Mouse (Mus musculus) cerebellum, adult (tissue): ENCODE data around the gene Rpp25l.
A peak's percentile ranks its signal among the peaks of the same experiment; 100 is the strongest.
"Not testable (repeated sequence)": the region's sequence is repeated elsewhere in the genome, so short reads cannot be mapped to it uniquely, and the experiment has no call there.

Experiments
- ATAC-seq: cut with Nextera tagmentation; 2 replicates; pipeline ENCODE4 v1.9.2; 2017; ENCODE audit warnings: mild to moderate bottlenecking, moderate library complexity, mixed read lengths; ENCODE audit not compliant: insufficient number of reproducible peaks, low FRiP score, low TSS enrichment

Gene Rpp25l

DNA sequence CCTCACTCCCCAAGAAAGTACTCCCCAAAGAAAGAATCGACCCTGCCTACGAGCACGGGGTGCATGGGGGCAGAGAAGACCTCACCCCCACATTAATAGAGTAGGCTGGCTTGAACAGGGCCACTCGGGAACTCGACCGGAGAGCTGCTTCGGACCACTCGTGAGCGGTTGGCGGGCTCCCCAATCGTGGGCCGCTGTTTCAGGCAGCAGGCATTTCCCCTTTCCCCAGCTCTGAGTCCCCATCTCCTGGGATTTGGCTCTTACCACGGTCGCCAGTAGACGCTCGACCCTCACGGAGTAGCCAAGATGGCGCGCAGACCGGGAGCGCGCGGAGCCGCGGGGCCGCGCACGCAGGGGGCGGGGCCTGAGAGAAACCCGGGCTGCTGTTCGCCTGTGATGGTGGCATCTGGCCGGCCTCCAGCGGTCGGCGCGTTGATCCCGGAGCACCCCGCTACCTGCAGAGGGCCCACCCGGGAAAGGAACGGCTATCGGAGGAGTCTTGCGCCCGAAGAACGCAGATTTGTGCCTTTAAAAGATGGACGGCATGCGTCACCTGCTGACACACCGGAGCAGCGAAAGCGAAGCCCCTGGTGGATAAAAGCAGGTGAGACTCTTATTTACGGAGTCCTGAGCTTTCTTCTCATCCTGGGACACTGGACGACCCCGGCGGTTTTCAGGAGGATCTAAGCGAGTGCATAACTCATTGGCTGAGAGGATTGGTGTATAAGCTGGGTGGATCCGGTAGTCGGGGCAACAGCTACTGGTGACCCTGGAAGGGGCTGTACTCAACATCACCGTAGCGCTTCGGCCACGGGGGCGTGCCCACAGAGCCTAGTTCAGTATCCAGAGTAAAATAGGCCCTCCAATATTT is at the start of gene Rpp25l:
TSS of gene Rpp25l (minus strand) at position 338 of the 871 bp plus-strand sequence.
- peak; percentile 38; the same call in 1 of the 2 replicates for ATAC-seq

DNA sequence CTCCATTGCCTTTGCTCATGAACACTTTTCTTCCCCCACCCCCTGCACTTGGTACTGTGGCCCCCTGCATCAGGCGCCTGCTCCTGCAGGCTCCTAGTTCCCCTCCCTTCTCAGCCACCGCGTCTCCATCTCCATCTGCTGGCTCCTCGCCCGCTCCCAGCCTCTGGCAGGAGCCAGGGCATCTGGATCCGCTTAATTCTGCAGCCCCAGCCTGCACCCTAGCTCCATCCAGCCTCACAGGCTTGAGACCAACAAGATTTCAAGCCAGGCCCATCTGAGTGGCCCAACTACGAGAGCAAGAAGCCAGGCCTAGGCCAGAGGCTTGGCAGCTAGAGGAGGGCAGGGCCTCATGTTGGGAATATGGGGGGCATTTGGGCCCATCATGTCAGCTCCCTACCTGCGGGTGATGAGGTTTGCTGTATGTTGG is 49.4 kb upstream of the Rpp25l start:
- not testable (repeated sequence) for ATAC-seq

DNA sequence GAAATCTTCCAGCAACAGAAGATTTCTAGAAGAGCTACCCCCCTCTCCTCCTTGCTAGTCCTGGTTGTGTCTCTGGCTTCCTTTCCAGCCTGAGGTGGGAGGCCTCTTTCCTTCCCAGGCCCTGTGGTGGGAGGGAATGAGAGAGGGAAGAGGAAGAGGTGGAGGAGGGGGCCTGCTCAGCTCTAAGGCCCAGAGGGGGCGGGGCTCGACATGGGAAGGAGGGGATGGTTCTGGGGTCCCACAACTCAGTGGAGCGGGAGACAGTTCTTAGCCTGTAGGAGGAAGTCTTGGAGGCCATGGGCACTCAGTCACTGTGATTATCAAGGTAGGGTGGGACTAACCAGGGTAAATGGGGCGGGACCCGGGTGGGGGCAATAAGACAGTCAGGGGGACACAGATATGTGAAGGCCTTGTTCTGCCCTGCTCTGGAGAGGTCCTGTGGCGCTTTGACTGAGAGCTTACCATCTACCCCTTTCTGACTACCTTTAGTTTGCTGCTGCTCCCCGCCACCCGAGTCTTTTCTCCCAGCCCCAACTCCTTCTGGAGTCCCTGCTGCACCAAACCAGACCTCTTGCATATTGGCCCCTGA is 48.9 kb upstream of the Rpp25l start:
- ATAC-seq: no peak

DNA sequence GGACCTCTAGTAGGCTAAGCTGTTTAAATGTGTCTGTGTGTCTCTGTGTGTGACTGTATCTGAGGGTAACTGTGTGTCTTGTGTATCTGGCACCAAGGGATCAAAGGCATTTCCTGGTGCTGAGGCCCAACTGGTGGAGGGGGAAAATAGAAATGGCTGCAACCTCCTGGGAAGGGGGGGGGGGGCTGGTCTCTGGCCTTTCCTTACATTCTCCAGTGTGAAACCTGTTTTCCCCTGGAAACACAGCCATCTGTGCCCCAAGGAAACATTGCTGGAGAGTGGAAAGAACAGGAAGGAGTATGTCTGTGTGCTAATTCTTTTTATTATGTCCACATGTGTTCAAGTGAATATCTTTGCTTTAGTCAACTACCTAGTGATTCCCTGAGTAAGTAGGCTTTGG is 48.3 kb upstream of the Rpp25l start:
- ATAC-seq: no peak

DNA sequence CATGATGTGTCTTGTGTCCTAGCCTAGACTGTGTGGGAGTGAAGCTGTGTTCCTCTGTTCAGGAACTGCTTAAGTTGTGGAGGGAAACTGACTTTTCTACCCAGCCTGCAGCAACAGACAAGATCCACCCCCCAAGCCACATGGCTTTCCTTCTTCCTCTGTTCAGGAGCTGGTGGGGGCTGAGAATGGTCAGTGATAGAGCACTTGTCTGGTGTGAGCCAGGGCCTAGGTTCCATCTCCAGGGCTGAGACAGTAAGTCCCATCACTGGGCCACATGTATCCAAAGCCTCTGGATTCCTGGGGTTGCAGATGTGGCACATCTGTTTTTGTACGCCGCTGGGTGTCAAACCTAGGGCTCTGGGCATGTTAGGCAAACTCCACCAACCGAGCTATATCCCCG is 47.6 kb upstream of the Rpp25l start:
- ATAC-seq: no peak

DNA sequence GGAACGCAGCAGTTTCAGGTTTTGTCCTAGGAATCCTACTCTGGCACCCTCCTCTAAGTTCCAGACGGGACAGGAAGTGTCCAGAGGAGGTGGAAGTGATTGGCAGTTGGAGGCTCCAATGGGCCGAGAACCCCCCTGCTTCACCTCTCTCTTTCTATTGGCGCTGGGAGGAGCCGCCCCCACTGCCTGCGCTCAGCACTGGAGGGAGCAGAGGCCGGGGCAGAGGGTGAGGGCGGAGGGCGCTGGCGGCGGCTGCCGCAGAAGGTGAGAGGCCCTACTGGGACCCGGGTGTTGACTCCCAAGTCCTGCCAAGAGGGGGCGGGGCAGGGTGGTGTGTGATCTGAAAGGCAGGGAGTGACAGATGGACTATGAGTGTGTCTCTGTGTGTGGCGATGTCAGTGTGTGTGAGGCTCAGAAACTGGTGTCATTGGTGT is 47.0 kb upstream of the Rpp25l start:
- ATAC-seq: peak; percentile 73

DNA sequence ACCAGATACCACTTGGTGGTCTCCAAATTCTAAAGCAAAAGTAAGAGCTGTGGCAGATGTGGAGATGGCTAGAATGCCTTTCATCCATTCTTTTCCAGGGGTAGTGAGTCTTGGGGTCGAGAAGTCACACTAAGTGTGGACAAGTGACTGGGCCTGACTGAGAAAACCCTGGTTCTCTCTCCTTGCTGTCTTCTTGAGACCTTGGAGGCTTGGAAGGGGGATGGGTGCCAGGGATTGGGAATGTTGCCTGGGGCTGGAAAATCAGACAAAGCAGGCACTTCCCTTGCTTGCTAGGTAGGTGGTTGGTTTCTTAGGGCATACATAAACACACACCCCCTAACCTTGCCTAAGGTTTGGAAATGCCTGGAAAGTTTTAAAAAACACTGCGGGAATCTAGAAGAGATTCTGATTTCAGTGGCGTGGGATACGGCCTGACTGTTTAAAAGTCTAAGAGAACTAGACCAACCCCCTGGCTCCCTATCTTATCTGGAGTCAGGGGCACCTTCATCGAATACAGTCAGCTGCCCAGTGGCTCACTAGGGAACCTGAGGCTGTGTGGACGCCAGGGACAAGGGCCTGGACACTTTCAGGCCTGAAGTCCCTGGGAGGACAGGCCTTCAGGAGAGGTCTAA is 46.4 kb upstream of the Rpp25l start:
- no peak for ATAC-seq

DNA sequence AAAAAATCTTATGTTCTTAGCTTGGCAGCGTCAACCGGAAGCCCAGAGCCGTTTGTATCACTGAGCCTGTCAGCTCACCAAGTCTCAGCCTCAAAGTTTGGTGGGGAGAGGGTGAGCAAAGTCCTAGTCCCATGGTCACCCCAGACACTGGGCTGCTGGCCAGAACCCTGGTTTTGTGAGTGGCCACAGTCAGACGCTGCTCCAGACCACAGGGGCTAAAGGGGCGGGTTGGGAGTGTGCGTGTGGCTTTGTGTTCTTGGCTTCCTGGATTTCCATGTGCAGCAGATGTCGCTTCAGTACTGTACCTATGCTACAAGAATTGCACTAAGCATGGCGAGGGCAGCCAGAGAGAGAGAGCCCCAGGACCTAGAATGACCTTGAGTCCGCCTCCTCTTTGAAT is 45.9 kb upstream of the Rpp25l start:
- ATAC-seq: no peak

DNA sequence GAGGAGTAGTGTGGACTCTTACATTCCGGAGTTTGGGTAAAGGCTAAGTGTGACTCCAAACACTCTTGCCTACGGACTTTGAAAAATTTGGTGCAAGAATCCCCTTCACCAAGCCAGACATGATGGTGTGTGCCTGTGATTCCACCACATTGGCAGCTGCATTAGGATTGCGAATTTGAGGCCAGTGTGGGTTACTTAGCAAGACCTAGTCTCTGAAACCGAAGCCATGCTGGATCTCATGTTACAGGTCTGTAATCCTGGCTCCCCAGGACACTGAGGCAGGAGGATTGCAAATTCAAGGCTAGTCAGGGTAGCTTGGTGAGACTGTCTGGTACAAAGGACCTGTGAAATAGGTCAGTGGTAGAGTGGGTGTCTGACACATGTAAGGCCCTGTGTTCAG is 45.4 kb upstream of the Rpp25l start:
- ATAC-seq: no peak

DNA sequence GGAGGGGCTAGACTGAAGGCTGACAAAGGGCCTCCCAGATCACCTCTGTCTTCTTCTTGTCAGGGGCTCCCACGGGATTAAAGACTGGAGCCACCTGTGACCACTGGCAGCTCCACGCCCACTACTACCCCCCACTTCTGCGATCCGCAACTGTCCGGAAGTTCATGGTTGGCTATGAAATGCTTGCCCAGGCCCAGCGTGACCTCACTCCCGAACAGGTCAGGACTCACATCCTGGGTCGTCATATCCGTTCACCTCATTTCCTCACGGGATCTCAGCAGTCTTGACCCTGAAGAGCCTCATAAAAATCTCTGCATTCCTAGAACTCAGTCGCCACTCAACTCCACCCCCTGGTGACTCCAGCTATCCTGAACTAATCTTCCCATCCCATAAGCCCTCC is 44.7 kb upstream of the Rpp25l start:
- ATAC-seq: no peak

DNA sequence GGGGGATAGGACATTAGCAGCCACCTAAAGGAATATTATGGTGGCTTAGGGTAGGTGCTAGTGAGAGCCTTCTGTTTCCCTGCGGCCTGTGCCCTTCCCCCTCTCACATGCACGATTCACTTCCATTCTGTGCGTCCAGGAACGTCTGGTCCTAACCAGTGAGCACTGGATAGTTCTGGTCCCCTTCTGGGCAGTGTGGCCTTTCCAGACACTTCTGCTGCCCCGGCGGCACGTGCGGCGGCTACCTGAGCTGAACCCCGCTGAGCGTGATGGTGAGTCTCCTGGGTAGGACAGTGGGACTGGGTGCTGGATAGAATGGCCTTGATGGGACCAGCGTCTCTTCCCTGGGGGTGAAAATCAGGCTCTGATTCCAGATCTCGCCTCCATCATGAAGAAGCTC is 44.0 kb upstream of the Rpp25l start:
- no peak for ATAC-seq

DNA sequence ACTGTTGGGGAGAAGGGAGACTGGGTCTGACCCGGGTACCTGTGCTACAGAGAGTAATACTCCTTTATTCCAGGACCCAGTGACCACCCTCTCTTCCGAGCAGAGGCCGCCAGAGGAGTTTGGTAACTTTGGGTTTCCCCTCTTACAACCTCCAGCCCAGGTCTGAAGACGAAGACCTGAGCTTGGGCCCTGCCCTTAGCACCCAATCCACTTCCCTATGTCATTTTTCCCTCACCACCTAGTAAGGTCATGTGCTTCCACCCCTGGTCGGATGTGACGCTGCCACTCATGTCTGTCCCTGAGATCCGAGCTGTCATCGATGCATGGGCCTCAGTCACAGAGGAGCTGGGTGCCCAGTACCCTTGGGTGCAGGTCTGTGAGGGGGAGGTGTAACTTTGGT is 43.1 kb upstream of the Rpp25l start:
- ATAC-seq: 0 out of 2 replicates have a peak, but pooled peaks have one; percentile 2

DNA sequence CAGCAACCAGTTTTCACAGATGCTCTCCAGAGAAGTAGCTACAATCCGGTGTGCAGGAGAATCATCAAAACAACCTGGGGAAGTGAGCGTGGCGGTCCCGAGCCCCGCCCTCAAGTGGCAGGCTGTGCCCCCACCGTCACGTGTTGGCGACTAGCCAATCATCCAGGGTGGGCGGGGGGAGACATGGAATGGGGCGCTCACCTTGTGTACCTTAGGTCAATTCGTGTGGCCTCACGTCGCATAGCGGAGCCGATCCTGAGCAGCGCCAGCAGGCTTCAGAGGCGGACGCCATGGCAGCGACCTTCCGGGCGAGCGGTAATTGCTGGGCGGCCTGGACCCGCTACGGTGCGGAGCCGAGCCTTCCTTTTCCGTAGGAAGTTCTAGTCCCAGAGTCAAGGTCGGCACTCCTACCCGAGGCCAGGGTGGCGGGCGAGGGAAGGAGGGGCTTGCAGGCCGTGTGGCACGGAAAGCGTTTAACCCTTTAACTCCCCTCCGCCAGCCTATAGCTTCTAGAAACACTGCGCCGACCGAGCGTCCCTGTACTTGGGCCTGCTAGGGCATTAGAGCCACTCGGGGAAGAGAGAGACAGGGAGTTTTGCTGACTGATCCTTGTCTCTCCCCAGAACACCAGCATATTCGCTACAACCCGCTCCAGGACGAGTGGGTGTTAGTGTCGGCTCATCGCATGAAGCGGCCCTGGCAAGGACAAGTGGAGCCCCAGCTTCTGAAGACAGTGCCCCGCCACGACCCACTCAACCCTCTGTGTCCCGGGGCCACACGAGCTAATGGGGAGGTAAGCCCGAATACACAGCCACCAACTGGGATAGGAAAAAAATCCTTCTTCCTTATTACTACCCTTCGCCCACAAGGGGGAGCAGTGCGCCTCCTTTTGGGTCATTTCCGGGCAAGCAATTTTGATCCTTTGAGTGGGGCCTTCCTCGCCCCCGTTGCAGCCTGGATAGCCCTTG is 42.3 kb upstream of the Rpp25l start, which contains the start of gene Sigmar1:
TSS of gene Sigmar1 (minus strand) at position 820 of the 968 bp plus-strand sequence.
- ATAC-seq: peak; percentile 29; the same call in 1 of the 2 replicates

DNA sequence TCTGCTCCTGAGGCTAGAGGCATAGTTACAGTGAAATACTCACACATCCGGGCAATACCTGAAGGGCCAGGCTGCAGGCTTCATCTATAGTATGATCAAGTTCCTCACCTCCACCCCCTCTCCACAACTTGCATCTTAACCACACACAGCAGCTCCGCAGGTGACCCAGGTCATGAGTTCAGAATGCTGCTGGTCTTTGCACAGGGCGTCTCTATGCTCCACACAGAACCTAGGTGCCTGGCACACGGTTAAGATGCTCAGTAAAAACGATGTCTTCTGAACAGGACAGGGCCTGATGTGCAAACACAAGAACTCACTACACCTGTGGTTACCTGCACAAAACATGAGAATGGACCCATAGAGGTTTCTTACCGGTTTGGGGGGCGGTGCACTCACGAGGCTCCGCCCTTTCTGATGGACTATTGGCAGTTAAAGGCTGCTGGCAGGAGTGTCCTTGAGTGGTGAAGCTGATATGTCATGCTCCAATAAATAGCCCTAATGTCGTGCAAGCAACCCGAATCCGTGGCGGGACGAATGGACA is 41.5 kb upstream of the Rpp25l start, which contains the start of gene Galt:
TSS of gene Galt (plus strand) at position 432 of the 541 bp plus-strand sequence.
- ATAC-seq: peak; percentile 52; the same call in 1 of the 2 replicates

DNA sequence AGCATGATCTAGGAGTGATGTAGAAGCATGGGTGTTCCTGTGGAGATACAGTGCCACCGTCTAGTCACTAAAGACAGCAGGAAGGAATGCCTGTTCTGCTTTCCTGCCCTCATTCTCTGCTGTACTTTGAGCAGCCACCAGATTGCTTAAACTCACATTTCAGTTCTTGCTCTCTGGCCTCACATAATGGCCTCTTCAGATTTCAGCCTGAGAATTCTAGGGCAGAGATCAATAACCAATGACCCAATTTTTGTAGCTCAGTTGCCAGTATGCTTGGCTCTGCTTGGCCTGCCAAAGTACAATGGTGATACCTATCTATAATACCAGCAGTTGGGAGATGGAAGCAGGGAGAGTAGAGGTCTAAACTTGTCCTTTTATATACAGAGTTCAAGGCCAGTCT is 31.7 kb upstream of the Rpp25l start:
- ATAC-seq: no peak

DNA sequence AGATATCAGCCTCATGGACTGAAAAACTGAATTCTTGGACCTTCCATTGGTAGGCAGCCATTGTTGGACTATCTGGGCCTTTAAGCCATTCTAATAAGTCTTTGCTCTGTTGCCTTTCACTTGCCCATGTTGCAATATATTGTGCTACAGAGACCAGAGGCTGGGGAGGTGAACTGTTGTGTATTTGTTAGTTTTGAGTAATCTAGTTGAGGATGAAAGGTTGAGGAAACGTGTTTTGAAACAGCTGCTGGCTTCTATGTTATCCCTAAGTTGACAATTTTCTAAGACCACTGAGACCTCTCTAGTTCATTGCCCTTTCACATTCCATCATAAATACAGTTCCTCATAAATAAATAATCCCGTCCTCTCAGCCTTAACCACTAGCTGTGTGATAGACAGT is 30.8 kb upstream of the Rpp25l start:
- ATAC-seq: no peak

DNA sequence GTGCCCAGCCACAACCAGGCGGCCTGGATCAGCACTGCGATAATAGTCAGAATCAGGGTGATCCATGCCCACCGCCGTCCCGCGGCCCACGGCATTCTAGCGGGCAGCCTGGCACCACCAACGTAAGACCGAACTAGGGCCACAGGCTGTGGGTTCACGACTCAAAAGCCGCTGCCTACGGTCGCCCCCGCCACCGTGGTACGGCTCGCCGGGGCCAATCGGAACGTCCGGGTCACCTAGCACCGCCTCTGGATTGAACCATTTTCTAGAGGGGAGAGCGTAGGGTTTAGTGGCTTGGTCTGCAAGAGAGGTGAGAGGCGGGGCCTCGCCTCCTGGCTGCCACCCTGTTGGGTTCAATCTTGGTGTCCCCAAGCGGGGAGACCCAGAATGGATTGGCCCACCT is 27.8 kb upstream of the Rpp25l start:
- peak; percentile 96 for ATAC-seq

DNA sequence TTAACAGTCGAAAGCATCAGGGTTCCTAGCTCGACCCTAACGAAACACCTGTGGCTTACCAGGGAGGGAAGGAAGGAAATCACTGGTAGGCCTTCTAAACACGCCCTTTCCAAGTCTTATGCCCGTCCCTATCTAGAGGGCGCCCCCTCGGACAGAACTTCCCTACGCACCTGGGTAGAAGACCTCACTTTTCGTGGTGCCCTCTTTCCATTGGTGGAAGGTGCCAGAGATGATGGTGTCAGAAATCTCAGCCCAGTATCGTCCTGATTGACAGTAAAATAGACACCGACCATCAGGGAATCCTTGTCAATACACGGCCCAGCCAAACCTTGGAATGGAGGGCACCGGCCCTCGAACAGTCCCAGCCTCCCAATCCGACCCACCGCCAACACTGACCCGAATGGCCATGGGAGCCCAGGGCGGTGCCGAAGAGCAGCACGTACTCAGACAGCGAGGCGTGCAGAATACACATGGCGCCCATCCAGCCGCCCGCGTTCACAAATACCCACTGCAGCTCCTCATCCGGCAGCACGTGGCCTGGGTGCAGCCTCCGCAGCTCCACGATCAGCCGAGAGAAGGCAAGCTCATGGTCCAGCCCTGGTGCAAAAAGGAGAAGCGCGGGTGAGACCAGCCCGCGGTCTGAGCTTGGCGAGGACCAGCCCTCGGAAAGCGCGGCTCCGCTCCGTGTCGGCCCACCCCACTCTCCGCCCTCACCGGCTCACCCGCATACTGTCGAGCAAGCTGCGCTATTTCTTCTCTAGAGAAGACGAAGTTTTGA is 27.2 kb upstream of the Rpp25l start:
- ATAC-seq: peak; percentile 64

DNA sequence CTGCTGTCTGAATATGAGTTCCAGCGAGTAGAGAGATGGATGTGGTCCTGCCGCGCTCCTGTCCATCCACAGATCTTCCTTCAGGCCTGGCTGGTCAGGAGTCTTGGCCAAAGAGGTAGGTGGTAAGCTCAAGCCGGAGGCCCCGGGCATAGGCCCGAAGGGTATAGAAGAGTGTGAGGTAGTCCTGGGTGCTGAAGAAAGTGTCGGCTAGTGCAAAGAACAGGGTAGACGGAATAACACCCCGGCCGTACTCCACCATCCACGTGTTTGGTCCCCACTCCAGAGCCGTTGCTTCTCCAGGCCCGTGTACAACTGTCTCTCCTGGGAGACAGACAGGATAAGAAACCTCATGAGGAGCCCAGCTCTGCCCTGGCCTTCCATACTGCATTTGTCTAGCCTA is 25.9 kb upstream of the Rpp25l start:
- ATAC-seq: no peak
